Mouse (Mus musculus) ES-E14 (cell line): Measurements from ENCODE around the gene Malsu1.

Source experiments
- MAFK ChIP-seq: IDR thresholded peaks from 2 replicates; pipeline ENCODE4 v1.6.1; 2014; ENCODE audit warnings: mild to moderate bottlenecking, low read depth, low read length, inconsistent platforms; ENCODE audit not compliant: insufficient read depth
- ZC3H11A ChIP-seq: IDR thresholded peaks from 2 replicates; pipeline ENCODE4 v1.6.1; 2012; ENCODE audit warnings: low read depth, mild to moderate bottlenecking, inconsistent platforms, low read length, borderline replicate concordance

GRCm38 (mm10) chr6:49079313-49079712, 5.7 kb downstream of the Malsu1 start:
- TF ChIP-seq ZC3H11A (no peak), MAFK (no peak)
